Mouse (Mus musculus) stomach, embryonic 14.5 days (tissue): ENCODE measurements around the gene 4930474N05Rik. TPM values are rescaled to one million over a fixed set of nuclear protein-coding genes. Genes with fewer than 3 reads are reported as not detected.

Experiments used
- ATAC-seq: fragments of 200-750 bp; cut with Nextera tagmentation; 2 replicates; pipeline ENCODE4 v1.8.0; 2017; ENCODE audit warnings: low read depth, moderate TSS enrichment; ENCODE audit not compliant: insufficient number of reproducible peaks, insufficient read depth, low FRiP score
- H3K27ac ChIP-seq: fragments of 300-500 bp; sonication (generic); 2 replicates; pipeline ENCODE4 v1.5.1; 2014; ENCODE audit warnings: mild to moderate bottlenecking, low read length, moderate library complexity, mixed read lengths
- H3K27me3 ChIP-seq: fragments of 300-500 bp; sonication (generic); 2 replicates; pipeline ENCODE4 v1.6.1; 2014; ENCODE audit warnings: low read length, control low read depth, mixed read lengths; ENCODE audit not compliant: control insufficient read depth, insufficient read depth
- H3K36me3 ChIP-seq: fragments of 300-500 bp; sonication (generic); 2 replicates; pipeline ENCODE4 v1.6.1; 2014; ENCODE audit warnings: mild to moderate bottlenecking, control low read depth, low read length, moderate library complexity, mixed read lengths; ENCODE audit not compliant: control insufficient read depth, insufficient read depth
- H3K4me1 ChIP-seq: fragments of 300-500 bp; sonication (generic); 2 replicates; pipeline ENCODE4 v1.6.1; 2014; ENCODE audit warnings: low read length, control low read depth, mixed read lengths; ENCODE audit not compliant: control insufficient read depth, insufficient read depth
- H3K4me2 ChIP-seq: fragments of 300-500 bp; sonication (generic); replicated peaks from 2 replicates; pipeline ENCODE4 v1.6.1; 2014; ENCODE audit warnings: low read depth, low read length, control low read depth
- H3K4me3 ChIP-seq: fragments of 300-500 bp; sonication (generic); 2 replicates; pipeline ENCODE4 v1.5.1; 2014; ENCODE audit warnings: low read depth, low read length, control low read depth
- H3K9ac ChIP-seq: fragments of 300-500 bp; sonication (generic); replicated peaks from 2 replicates; pipeline ENCODE4 v1.6.1; 2014; ENCODE audit warnings: low read depth, mild to moderate bottlenecking, control low read depth, low read length, moderate library complexity, mixed read lengths
- H3K9me3 ChIP-seq: fragments of 300-500 bp; sonication (generic); 2 replicates; pipeline ENCODE4 v1.6.1; 2016; ENCODE audit warnings: low read depth, low read length, control low read depth; ENCODE audit not compliant: control insufficient read depth
- WGBS: fragments of 180-500 bp; shearing (Covaris S2); extraction: QIAGEN DNeasy Blood & Tissue Kit; methylation state at CpG from one replicate; pipeline ENCODE4 v1.1.7; 2014; 5-methylcytosine and 5-hydroxymethylcytosine counted together
- polyA plus RNA-seq: library from polyadenylated mRNA; unstranded; fragments of >200 nt; fragmentation: Nextera tagmentation; extraction: Ambion mirVana; gene quantifications from 2 replicates; pipeline ENCODE4 v1.2.1, GENCODE M21; 2014

The 4930474N05Rik gene
- not detected in 2 replicates for polyA plus RNA-seq

DNA sequence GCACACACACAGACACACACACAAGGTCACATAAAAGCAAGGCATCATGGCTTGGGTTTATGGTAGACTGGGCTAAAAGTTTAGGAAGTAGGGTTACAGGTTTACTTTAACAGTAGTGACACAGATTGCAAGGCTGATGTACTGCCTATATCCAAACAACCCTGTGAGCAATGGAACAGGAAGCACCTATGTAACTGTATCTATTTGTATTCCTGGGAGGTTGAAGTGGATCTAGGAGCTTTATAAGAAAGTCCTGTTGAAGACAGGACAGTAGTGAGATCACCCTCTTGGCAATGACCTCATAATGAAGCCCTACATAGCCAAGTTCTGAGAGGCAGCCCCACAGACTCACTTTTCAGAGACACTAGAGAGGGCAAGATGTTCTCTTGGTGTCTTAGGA, at the start of gene 4930474N05Rik:
Gene 4930474N05Rik (plus strand): TSS at position 301 of the 400 bp plus-strand sequence.
- Histone ChIP-seq H3K9ac (no peak within 1 kb of the TSS), H3K4me3 (no peak within 1 kb of the TSS), H3K9me3 (no peaks in the 10 kb centered on the region), H3K27ac (no peak within 1 kb of the TSS), H3K4me1 (no peaks in the 10 kb centered on the region), H3K4me2 (no peak within 1 kb of the TSS), H3K27me3 (no peaks in the 10 kb centered on the region), H3K36me3 (no peaks in the 10 kb centered on the region)
- ATAC-seq, result no peak

DNA sequence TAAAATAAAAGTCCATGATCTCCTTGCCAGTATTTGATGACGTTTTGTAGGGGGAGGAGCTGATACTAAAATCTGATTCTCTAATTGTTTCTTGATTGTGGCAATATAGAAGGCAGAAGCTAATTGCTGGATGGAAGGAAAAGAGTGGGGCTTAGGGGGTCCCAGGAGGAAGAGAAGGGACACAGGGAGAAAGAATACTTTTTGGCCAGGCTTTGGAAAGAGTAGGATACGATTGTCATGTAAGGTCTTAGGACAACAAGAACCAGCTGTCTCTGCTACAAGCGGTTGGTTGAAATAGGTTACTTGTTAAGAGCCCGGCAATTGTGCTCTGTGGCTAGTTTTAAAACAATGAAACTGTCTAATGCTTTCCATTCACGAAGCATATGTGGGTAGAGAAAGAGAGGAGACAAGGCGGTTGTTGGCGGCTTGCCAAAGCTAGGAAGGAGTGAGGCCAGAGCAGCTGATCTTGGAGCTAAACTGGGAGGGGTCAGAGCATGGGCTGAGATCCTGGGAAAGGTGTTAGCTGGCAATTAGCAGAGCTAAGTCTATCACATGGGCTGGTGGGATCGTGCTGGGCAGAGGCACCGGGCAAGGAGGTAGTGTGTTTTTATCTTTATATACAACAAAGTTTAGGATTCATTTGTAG, 45.8 kb upstream of the 4930474N05Rik start:
- no peak overlapping the region for H3K4me3 ChIP-seq
- no peaks in the 10 kb centered on the region for H3K9me3 ChIP-seq
- no peaks in the 10 kb centered on the region for H3K27me3 ChIP-seq
- 23% methylated on average over 9 of the region's 9 CpGs for WGBS
- 0 out of 2 replicates have a peak, but pooled peaks cover 4% of the 10 kb centered on the region for H3K4me1 ChIP-seq
- no peak overlapping the region for H3K9ac ChIP-seq
- no peaks in the 10 kb centered on the region for H3K36me3 ChIP-seq
- H3K4me2 ChIP-seq, result no peak overlapping the region
- ATAC-seq, result peak; percentile 79
- H3K27ac ChIP-seq, result no peak overlapping the region

DNA sequence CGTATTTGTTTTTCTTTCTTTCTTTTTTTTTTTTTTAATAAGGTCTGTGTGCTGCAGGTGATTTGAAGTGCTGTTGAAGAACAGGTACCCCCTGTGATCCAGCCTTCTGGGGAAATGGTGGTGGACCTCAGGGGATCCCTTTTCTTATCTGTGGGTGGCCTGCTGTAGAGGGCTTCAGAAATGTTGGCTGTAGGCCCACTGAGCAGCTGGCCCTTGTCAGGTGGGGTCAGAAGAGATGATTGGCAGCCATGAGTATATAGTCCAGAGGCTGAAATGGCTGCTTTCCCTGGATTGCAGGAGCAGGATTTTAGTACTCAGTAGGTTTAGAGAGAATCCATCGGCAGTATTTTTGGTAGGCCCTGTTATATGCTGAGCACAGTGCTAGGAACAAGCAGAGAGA, 41.4 kb upstream of the 4930474N05Rik start:
- Histone ChIP-seq H3K27ac (no peak overlapping the region), H3K4me3 (no peak overlapping the region), H3K36me3 (no peaks in the 10 kb centered on the region), H3K9me3 (no peaks in the 10 kb centered on the region), H3K4me2 (no peak overlapping the region), H3K9ac (no peak overlapping the region), H3K27me3 (no peaks in the 10 kb centered on the region), H3K4me1 (0 out of 2 replicates have a peak, but pooled peaks cover 4% of the 10 kb centered on the region)
- WGBS, result 76% methylated on average over 2 of the region's 2 CpGs
- ATAC-seq, result no peak

DNA sequence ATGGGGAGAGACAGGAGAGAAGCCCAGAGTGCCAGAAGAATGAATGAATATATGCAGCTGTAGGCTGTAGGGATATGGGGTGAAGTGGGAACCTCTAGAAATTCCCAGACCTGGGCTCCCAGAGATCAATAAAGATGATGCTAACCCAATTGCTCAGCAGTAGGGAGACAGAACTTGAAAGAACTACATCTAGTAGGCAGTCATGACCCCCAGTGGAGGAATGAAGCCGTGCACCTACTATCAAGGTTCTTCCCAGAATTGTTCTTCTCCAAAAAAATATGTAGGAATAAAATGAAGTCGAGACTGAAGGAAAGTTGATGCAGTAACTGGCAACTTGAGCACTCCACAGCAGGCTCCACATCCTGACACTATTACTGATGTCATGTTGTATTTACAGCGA, 3.8 kb downstream of the 4930474N05Rik start:
- 78% methylated on average over 3 of the region's 3 CpGs for WGBS
- H3K27me3 ChIP-seq, result no peaks in the 10 kb centered on the region
- ATAC-seq, result no peak

DNA sequence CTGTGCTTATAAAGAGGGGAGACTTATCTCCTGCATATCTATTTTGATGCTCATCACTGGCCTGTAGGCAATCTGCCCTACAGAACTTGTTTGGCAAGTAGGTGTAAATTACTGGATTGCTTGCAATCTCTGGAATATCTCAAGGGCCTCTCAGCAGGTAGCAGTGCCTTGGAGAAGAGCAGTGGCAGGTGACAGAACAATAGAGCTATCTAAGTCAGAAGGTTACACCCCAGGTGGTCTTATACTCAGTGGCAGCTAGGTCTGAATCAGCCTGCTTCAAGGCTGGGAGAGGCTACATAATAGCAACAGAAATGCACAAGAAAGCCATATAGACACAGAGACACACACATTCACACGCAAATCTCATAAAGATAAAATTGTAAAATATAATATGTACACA, 4.9 kb downstream of the 4930474N05Rik start:
- H3K36me3 ChIP-seq, result no peaks in the 10 kb centered on the region
- no peaks in the 10 kb centered on the region for H3K9me3 ChIP-seq
- H3K4me3 ChIP-seq, result no peak overlapping the region
- H3K9ac ChIP-seq, result no peak overlapping the region
- WGBS, result 67% methylated on average over 1 of the region's 1 CpGs
- H3K27ac ChIP-seq, result no peak overlapping the region
- no peaks in the 10 kb centered on the region for H3K4me1 ChIP-seq
- no peak overlapping the region for H3K4me2 ChIP-seq
- no peak for ATAC-seq
- no peaks in the 10 kb centered on the region for H3K27me3 ChIP-seq

More for the DNA sequence above, 3.8 kb downstream of the 4930474N05Rik start:
- H3K4me3 ChIP-seq, result no peak overlapping the region
- H3K4me2 ChIP-seq, result no peak overlapping the region
- no peak overlapping the region for H3K9ac ChIP-seq
- no peaks in the 10 kb centered on the region for H3K9me3 ChIP-seq
- H3K27ac ChIP-seq, result no peak overlapping the region
- no peaks in the 10 kb centered on the region for H3K4me1 ChIP-seq
- H3K36me3 ChIP-seq, result no peaks in the 10 kb centered on the region

DNA sequence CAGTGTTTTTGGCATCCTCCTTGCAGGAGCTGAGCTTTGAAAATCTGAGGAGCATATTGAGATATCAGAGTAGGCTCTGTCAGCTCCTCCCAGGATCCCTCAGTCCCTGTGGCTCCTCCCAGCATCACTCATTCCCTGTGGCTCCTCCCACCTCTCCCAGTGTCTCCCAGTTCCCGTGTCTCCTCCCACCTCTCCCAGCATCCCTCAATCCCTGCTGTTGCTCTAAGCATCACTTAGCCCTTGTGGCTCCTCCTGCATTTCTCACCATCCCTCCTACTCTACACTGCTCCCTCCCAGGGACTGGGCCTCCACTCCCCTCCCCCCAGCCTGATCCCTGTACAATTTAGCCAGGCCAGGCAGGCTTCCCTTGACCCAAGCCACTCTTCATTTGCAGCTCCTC, 6.0 kb downstream of the 4930474N05Rik start:
- Histone ChIP-seq H3K36me3 (no peaks in the 10 kb centered on the region), H3K4me3 (no peak overlapping the region), H3K4me1 (no peaks in the 10 kb centered on the region), H3K4me2 (no peak overlapping the region), H3K27ac (no peak overlapping the region), H3K9ac (no peak overlapping the region), H3K27me3 (no peaks in the 10 kb centered on the region), H3K9me3 (no peaks in the 10 kb centered on the region)
- no peak for ATAC-seq
- 30% methylated on average over 1 of the region's 1 CpGs for WGBS

DNA sequence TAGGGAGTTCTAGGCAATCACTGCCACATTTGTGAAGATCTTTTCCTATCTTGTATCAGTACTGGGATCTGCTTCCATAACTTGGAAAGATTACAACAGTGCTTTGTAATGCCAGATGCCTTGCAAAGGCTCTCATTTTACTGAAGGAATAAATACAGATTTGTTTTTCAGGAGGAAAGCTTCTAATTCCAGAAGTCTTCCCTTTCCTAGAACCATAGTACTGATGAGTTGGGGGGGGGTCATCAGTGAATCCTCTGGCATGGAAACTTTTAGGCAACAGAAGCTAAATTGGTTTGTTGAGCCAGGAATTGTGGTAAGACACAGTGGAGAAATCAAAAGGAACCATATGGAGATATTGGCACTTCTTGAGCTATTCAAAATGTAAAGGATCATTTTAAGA, 19.8 kb downstream of the 4930474N05Rik start:
- Histone ChIP-seq H3K27ac (no peak overlapping the region), H3K4me3 (no peak overlapping the region), H3K36me3 (no peaks in the 10 kb centered on the region), H3K27me3 (no peaks in the 10 kb centered on the region), H3K9me3 (no peaks in the 10 kb centered on the region), H3K9ac (no peak overlapping the region), H3K4me1 (no peaks in the 10 kb centered on the region), H3K4me2 (no peak overlapping the region)
- ATAC-seq, result no peak

DNA sequence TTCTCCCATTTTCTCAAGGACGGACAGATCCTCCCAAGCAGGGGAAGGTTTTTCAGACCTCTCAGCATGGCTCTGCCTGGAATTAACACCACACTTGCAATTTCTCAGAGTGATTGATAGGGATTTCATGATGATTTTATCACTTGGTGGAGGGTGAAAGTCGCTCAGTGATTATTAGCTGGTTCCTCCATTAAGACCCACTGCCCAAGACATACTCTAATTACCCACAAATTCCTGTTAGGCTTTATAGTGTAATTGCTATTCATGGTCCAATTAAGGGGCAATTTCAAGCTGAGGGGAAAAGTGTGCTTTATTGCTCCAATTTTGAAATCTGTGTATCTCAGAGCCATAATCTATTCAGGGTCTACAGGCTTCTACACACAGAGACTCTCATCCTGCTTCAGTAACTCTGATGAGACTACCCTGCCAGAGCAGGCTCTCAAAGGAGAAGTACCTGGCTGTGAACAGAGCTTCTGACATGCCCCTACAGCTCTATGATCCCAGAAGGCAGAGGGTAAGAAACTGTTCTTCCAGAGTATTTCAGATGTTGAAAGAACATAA, 29.1 kb downstream of the 4930474N05Rik start:
- WGBS, result 67% methylated on average over 2 of the region's 2 CpGs
- Histone ChIP-seq H3K9ac (no peak overlapping the region), H3K4me1 (no peaks in the 10 kb centered on the region), H3K4me3 (no peak overlapping the region), H3K27me3 (no peaks in the 10 kb centered on the region), H3K36me3 (no peaks in the 10 kb centered on the region), H3K9me3 (no peaks in the 10 kb centered on the region), H3K4me2 (no peak overlapping the region), H3K27ac (no peak overlapping the region)
- ATAC-seq, result no peak

DNA sequence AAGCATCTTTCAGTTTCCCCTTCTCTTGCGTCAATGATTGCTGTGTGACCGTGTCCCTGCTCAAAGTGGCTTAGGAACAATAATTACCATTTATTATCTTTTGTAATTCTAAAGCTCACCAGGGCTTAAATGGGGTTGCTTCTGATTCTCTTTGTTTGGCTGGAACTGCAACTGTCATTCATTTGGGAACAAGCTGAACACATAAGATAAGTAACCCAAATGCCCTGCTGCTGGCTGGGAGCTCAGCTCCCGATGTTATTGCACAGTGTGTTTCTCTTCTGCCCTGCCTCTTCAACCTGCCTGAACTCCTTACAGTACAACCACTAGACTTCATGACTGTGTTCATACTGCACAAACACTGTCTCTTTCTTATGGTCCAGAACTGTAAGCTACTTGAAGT, 41.0 kb downstream of the 4930474N05Rik start:
- Histone ChIP-seq H3K4me2 (no peak overlapping the region), H3K4me1 (no peaks in the 10 kb centered on the region), H3K9ac (no peak overlapping the region), H3K27me3 (no peaks in the 10 kb centered on the region), H3K4me3 (no peak overlapping the region), H3K36me3 (no peaks in the 10 kb centered on the region), H3K9me3 (no peaks in the 10 kb centered on the region), H3K27ac (no peak overlapping the region)
- WGBS, result 75% methylated on average over 3 of the region's 3 CpGs
- no peak for ATAC-seq
